Mouse (Mus musculus) splenic B cell, adult 2 months (primary cell): Measurements from ENCODE around the gene Arid3a.

Experiments
- DNase-seq: peaks from one replicate; pipeline ENCODE4 v3.0.0-alpha.2; 2011; ENCODE audit warnings: low read depth, low spot score
- H3K27me3 ChIP-seq: 2 replicates; pipeline ENCODE4 v1.6.1; 2012; ENCODE audit warnings: mild to moderate bottlenecking, low read length, moderate library complexity, mixed read lengths; ENCODE audit not compliant: control insufficient read depth, poor library complexity, insufficient read depth, severe bottlenecking
- H3K36me3 ChIP-seq: 2 replicates; pipeline ENCODE4 v1.6.1; 2012; ENCODE audit warnings: mild to moderate bottlenecking, low read length, moderate library complexity, mixed read lengths; ENCODE audit not compliant: control insufficient read depth, poor library complexity, insufficient read depth, severe bottlenecking

The Arid3a gene

DNA sequence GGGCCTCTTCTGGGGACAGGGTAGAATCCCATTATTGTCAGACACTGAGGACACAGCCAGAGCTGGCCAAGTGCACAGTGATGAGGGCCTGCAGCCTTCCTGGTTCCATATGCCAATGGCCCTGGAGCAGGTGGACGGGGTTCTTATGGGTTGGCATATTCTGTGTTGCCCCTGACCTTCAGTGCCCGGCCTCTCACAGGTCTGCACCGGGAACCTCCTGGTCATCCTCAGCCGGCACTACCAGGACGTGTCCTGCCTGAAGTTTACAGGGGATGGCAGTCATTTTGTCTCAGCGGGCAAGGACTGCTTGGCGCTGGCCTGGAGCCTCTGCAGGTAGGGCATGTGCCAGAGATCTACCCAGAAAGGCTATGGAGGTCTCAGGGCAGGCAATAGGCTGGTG, 37.9 kb downstream of the Arid3a start:
- no peak for DNase-seq
- Histone ChIP-seq H3K36me3 (peaks cover 6% of the 10 kb centered on the region), H3K27me3 (no peaks in the 10 kb centered on the region)

DNA sequence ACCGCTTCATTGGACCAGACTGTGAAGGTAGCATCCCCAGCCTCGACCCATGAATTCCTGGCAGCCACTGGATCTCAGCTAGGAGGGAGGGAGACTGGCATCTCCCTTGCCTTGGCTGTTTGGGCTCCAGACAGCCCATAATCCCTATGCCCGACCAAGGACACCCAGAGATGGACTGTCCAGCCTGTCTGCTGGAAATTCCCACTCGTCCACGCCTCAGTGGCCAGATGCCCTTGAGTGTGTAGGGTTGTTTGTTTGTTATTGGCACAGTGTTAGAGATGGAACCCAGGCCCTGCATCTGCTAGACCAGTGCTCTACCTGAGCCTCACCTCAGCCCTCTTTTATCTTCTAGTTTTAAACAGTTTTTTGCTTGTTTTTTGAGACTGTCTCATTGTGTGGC, 38.5 kb downstream of the Arid3a start:
- H3K27me3 ChIP-seq: no peaks in the 10 kb centered on the region
- no peak for DNase-seq
- H3K36me3 ChIP-seq: peaks cover 6% of the 10 kb centered on the region

DNA sequence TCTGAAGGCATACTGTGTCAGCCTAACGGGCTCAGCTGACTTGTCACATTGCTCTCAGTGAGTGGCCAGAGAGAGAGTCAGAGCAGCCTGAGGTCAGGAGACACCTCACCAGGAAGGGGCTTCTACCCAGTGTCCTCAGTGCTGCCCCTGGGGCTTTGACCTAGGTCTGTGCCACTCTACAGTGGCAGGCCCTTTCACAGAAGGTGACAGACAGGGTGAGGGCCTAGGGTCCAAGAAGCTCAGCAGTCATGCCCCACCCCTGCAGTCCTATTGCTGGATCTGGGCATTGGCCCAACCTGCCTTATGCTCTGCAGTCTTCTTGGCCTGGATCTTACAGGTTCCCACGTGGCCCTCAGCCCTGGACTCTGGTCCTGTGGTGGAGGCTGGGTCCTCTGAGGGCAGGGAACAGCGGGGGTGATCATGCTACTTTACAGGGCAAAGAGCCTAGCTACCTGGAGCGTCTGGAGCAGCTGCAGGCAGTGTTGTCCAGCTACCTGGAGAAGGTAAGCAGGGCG, 40.1 kb downstream of the Arid3a start:
- Histone ChIP-seq H3K27me3 (no peaks in the 10 kb centered on the region), H3K36me3 (peaks cover 6% of the 10 kb centered on the region)
- no peak for DNase-seq

DNA sequence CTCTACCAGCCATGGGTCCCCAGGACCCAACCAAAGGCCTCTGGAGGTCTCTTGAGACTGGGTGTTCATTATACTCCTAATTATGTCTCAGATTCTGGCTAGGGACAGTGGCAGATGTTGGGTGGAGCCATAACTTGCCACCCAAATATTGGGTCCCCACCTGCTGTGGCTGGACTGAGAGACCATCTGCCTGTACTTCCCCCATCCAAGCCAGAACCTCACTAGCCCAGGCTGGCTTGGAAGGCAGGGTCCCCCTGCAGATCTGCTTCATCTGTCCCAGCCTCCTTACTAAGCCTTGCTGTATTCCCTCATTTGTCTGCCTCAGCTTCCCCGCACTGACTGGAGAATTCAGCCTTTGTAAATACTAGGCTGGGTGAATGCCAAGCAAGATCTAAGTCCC, 41.3 kb downstream of the Arid3a start:
- peaks cover 6% of the 10 kb centered on the region for H3K36me3 ChIP-seq
- DNase-seq: no peak

DNA sequence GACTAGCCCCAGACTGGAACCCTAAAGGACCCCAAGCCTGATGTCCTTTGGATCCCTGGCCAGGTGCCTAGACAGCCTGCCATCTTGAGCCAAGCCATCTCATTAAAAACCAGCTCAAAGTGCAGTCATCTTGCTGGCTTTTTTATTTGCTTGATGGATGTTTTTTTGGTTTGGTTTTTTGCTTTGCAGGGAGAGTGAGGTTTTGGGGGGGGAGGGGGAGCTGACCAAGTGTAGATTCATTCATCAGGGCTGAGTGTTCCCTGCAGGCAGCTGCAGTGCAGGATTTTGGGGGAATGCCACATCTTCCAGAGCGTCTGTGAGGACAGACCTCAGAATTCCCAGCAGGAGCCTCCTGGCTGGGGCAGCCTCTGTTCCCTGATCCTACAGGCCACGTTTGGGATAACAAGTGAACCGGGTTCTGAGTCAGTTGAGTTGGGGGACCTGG, 42.3 kb downstream of the Arid3a start:
- Histone ChIP-seq H3K36me3 (peaks cover 6% of the 10 kb centered on the region), H3K27me3 (no peaks in the 10 kb centered on the region)
- DNase-seq: no peak

More for the DNA sequence above, 41.3 kb downstream of the Arid3a start:
- H3K27me3 ChIP-seq: no peaks in the 10 kb centered on the region

DNA sequence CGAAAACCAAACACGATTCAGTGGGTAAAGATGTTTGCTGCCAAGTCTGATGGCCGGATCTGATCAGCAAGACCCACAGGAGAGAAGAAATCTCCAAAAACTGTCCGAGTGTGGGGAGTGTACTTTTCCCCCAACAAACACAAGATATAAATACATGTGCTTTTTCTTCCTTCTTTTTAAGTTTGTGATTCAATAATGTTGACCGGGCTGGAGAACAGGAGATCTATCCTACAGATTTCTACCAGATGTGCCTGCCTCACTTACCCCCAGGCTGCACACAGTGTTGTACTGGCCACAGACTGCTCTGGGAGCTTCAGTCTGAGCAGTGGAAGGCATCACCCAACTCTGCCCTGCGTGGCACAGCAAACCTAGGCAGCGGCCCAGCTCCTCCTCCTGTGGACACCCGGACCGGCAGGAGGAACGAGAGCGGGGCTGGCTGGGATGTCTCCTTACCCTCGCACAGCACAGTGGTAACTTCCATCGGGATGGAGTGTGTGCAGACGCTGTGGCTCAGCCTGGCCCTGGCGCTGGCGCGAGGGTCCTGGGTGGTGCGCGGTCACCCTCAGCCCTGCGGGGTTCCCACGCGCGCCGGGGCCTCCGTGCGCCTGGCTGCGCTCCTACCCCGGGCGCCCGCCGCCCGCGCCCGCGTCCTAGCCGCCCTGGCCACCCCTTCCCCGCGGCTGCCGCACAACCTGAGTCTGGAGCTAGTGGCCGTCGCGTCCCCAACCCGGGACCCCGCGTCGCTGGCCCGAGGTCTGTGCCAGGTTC, 43.8 kb downstream of the Arid3a start, which contains the start of gene Grin3b:
Grin3b (plus strand) TSS at position 301 of the 768 bp plus-strand sequence.
- peaks cover 1% of the 10 kb centered on the region for H3K36me3 ChIP-seq
- no peaks in the 10 kb centered on the region for H3K27me3 ChIP-seq
- no peak for DNase-seq

DNA sequence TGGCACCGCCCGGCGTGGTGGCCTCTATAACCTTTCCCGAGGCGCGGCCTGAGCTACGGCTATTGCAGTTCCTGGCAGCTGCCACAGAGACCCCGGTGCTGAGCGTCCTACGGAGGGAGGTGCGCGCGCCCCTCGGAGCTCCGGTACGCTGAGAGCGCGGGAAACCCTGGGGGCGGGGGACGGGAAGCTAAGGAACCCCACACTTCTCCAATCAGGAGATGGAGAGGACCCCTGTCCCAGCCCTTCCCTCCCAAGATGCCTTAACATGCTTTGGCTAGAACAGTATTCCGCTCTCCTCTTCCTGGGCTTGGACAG, 44.3 kb downstream of the Arid3a start:
- DNase-seq: no peak
- no peaks in the 10 kb centered on the region for H3K27me3 ChIP-seq
- peaks cover 2% of the 10 kb centered on the region for H3K36me3 ChIP-seq

DNA sequence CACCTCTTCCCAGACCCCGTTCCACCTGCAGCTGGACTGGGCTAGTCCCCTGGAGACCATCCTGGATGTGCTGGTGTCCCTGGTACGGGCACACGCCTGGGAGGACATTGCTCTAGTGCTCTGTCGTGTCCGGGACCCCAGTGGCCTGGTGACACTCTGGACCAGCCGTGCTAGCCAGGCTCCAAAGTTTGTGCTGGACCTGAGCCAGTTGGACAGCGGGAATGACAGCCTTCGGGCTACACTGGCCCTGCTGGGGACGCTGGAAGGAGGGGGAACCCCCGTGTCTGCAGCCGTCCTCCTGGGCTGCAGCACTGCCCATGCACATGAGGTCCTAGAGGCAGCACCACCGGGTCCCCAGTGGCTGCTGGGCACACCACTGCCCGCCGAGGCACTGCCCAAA, 46.0 kb downstream of the Arid3a start:
- peaks cover 15% of the 10 kb centered on the region for H3K36me3 ChIP-seq
- DNase-seq: no peak
- H3K27me3 ChIP-seq: no peaks in the 10 kb centered on the region

DNA sequence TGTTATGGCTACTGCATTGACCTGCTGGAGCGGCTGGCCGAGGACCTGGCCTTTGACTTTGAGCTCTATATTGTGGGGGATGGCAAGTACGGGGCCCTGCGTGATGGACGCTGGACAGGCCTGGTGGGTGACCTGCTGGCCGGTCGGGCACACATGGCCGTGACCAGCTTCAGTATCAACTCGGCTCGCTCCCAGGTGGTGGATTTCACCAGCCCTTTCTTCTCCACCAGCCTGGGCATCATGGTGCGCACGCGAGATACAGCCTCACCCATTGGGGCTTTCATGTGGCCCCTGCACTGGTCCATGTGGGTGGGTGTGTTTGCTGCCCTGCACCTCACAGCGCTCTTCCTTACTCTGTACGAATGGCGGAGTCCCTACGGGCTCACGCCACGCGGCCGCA, 47.2 kb downstream of the Arid3a start:
- Histone ChIP-seq H3K36me3 (peaks cover 17% of the 10 kb centered on the region), H3K27me3 (no peaks in the 10 kb centered on the region)
- DNase-seq: no peak

DNA sequence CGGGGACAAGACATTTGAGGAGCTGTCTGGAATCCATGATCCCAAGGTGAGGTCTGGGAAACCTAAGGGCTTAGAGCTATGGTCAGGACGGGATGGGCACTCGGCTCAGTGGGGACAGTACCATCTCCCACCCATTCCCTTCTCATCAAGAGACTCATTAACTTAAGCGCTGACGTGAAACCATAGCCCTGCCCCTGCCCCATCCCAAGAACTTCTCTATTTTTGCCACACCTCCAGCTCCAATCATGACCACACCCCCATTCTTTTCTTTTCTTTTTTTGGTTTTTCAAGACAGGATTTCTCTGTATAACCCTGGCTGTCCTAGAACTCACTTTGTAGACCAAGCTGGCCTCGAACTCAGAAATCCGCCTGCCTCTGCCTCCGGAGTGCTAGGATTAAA, 47.8 kb downstream of the Arid3a start:
- no peak for DNase-seq
- H3K27me3 ChIP-seq: no peaks in the 10 kb centered on the region
- H3K36me3 ChIP-seq: peaks cover 17% of the 10 kb centered on the region

DNA sequence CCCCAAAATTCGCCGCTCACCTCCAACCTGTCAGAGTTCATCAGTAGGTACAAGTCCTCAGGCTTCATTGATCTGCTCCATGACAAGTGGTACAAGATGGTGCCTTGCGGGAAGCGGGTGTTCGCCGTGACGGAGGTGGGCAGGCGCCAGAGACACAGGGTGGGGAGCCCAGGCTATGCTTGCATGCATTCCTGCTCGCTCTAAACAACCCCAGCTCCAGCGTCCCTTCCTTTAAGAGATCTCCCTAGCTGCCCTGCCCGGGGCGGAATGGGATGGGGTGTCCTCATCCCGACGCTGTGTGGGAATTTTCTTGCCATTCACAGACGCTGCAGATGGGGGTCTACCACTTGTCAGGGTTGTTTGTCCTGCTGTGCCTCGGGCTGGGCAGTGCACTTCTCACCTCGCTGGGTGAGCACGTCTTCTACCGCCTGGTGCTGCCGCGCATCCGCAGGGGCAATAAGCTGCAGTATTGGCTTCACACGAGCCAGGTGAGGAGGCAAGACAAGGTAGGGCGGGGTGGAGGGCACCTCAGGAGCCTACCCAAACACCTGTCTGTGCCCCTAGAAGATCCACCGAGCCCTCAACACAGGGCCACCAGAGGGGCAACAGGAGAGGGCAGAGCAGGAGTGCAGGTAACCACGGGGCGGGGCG, 49.4 kb downstream of the Arid3a start:
- peaks cover 17% of the 10 kb centered on the region for H3K36me3 ChIP-seq
- no peaks in the 10 kb centered on the region for H3K27me3 ChIP-seq
- no peak for DNase-seq

DNA sequence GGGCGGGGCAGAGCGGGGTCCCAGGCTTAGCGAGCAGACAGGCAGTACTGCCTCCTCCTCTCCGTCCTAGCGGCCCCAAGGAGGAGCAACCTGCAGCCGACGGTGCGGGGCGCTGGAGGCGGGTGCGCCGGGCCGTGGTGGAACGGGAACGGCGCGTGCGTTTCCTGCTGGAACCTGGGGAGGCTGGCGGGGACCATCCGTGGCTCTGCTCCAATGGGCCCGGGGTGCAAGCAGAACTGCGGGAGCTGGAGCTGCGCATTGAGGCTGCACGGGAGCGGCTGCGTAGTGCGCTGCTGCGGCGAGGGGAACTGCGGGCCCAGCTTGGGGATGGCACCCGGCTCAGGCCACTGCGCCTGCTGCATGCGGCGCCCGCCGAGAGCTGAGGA, 49.9 kb downstream of the Arid3a start:
- DNase-seq: no peak
- H3K27me3 ChIP-seq: no peaks in the 10 kb centered on the region
- peaks cover 17% of the 10 kb centered on the region for H3K36me3 ChIP-seq

DNA sequence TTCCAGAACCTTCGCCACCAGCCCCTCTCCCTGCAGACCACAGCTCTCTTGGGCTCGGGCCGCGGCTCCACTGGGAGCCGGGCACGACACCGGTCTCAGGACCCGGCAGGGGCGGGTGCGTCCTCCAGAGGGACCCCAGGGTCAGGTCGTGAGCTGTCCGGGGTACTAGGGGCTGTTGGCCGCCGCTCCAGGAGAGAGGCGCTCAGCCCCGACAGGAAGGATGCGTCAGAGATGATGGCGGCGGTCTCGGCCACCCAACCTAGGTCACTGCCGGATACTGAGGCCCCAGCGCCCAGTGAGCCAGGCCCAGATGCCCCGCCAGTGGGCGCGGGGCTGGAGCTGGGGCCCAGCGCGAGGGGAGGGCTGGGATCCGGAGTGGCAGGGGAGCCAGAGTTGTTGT, 50.5 kb downstream of the Arid3a start:
- Histone ChIP-seq H3K36me3 (peaks cover 17% of the 10 kb centered on the region), H3K27me3 (no peaks in the 10 kb centered on the region)
- no peak for DNase-seq

DNA sequence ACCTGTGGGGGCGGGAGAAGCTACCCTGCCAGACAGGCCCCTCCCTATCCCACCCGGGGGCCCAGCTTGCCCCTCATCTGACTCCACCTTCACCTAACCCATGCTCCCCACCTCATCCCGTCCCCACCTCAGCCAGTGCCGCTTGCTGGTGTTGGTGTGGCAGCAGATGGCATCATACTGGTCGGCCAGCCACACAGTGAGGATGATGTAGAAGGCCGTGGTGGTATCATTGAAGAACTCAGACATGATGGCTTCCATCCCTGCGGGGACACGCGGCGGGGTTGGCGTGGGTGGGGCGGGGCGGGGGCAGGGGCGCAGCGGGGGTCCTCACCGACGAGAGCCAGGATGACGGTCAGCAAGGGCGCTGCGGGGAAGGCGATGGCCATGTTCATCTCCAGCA, 51.2 kb downstream of the Arid3a start:
- Histone ChIP-seq H3K27me3 (no peaks in the 10 kb centered on the region), H3K36me3 (peaks cover 17% of the 10 kb centered on the region)
- no peak for DNase-seq

DNA sequence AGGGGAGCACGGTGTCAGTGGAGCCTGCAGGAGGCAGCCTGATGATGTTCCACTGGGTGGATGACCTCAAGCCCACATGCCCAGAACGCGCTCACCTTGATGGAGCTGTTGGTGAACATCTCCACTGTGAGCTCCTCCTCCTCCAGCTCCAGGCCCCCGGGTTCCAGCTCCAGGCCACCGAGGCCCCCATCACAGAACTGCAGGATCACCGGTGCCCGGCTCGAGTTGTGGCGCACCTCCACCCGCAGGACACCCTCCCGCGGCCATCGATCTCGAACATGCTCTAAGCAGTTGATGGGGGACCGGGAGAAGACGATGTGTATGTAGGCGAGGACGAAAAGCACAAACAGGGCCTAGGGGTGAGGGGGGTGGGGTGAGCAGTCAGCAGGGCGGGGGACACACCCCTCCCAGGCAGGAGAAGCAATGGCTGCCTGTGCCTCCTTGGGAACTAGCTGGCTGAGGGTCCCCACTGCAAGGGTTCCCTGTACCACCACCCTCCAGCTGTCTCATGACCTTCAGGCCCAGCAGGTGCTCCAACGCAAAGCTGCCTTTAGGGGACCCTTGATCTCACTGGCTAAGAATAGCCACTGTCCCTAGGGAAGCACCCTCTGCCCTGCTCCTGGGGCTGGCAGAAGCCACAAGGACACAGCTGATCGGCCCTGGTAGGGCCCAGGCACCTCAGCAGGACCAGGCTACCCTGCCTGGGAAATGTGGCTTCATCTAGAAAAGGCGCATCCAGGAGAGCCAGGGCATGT, 52.7 kb downstream of the Arid3a start:
- no peaks in the 10 kb centered on the region for H3K27me3 ChIP-seq
- DNase-seq: no peak
- peaks cover 17% of the 10 kb centered on the region for H3K36me3 ChIP-seq
